ENCODE assay signal across 25 mouse cellular contexts in the genomic region with DNA sequence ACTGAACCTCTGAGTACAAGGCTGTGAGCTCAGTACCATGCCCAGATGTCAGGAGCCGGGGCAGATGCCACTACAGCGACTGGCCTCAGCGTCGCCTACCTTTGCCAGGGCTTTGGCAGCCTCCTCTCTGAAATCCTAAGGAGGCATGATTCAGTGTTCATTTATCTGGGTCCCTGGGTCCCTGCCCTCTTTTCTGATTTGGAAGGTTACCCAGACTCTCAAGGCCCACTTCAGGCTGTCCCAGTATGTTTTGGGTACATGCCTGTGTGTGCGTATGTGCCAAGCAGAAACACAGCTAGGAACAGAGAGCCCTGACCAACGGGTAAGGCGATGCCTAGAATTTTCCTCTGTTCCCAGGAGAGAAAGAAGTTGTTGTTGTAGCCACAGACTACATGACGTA. TPM values are rescaled to one million over a fixed set of nuclear protein-coding genes. Genes with fewer than 3 reads are reported as not detected.
"Had no signal": no experiment of that assay in that cellular context is flagged by ENCODE, and none has a peak within 500 bp of the region (broad histone marks: within the 10 kb centered on the region; RNA-seq: fewer than 3 reads in every experiment).

No protein-coding gene starts in this region.

- H3K4me3 ChIP-seq: limb, embryonic 15.5 days; liver, embryonic 12.5 days; midbrain, embryonic 10.5 days; neural tube, embryonic 12.5 days; stomach, embryonic 15.5 days had no signal

- H3K27ac ChIP-seq: limb, embryonic 15.5 days; liver, embryonic 12.5 days; midbrain, embryonic 10.5 days; neural tube, embryonic 12.5 days; stomach, embryonic 15.5 days had no signal

- H3K4me2 ChIP-seq: limb, embryonic 15.5 days; liver, embryonic 12.5 days; lung, embryonic 14.5 days; neural tube, embryonic 12.5 days; stomach, embryonic 15.5 days had no signal

- DNase-seq: kidney, postnatal 36 days; layer of hippocampus, adult 9-11 months; layer of hippocampus, postnatal 36 days; lung, embryonic 14.5 days; lung, postnatal 10 days; midbrain, embryonic 14.5 days; retina, postnatal 1 day; right cerebral cortex, postnatal 4 days; thymus, adult 2 months; thymus, postnatal 25 days had no signal

- H3K36me3 ChIP-seq: limb, embryonic 15.5 days; liver, embryonic 12.5 days; midbrain, embryonic 10.5 days; neural tube, embryonic 12.5 days; stomach, embryonic 15.5 days had no signal

- H3K27me3 ChIP-seq: limb, embryonic 15.5 days; liver, embryonic 12.5 days; neural tube, embryonic 12.5 days; stomach, embryonic 15.5 days had no signal

- H3K9me3 ChIP-seq: limb, embryonic 15.5 days; liver, embryonic 12.5 days; midbrain, embryonic 10.5 days; neural tube, embryonic 12.5 days; stomach, embryonic 15.5 days had no signal

- H3K4me1 ChIP-seq: limb, embryonic 15.5 days; liver, embryonic 12.5 days; neural tube, embryonic 12.5 days; stomach, embryonic 15.5 days had no signal

RNA-seq across cellular contexts. Expression of a gene that starts 2.5 kb away (rescaled TPM):
- total RNA-seq: layer of hippocampus, adult 18-20 months; layer of hippocampus, postnatal 36 days; left cerebral cortex, adult 8-10 months; left cerebral cortex, postnatal 25 days; megakaryocyte, adult 5-6 weeks; neutrophil, adult 5-6 weeks had no signal
- polyA plus RNA-seq: limb, embryonic 11.5 days; limb, embryonic 15.5 days; liver, embryonic 12.5 days; liver, embryonic 16.5 days; lung, embryonic 14.5 days; midbrain, embryonic 10.5 days; midbrain, embryonic 14.5 days; neural tube, embryonic 12.5 days; spleen, adult 2 months; stomach, embryonic 15.5 days; testis, adult 2 months; thymus, adult 2 months; urinary bladder, adult 2 months had no signal

RNA-seq across cellular contexts. Expression of a gene that starts 7.4 kb away (rescaled TPM):
- total RNA-seq: layer of hippocampus, adult 18-20 months; layer of hippocampus, postnatal 36 days; left cerebral cortex, adult 8-10 months; left cerebral cortex, postnatal 25 days; megakaryocyte, adult 5-6 weeks; neutrophil, adult 5-6 weeks had no signal
- polyA plus RNA-seq: limb, embryonic 11.5 days; limb, embryonic 15.5 days; liver, embryonic 12.5 days; liver, embryonic 16.5 days; midbrain, embryonic 10.5 days; midbrain, embryonic 14.5 days; neural tube, embryonic 12.5 days; spleen, adult 2 months; stomach, embryonic 15.5 days; testis, adult 2 months had no signal

RNA-seq across cellular contexts. Expression of a gene that starts 16.3 kb away (rescaled TPM):
- total RNA-seq: layer of hippocampus, adult 18-20 months; layer of hippocampus, postnatal 36 days; left cerebral cortex, adult 8-10 months; left cerebral cortex, postnatal 25 days; megakaryocyte, adult 5-6 weeks; neutrophil, adult 5-6 weeks had no signal
- polyA plus RNA-seq: limb, embryonic 11.5 days; limb, embryonic 15.5 days; liver, embryonic 12.5 days; liver, embryonic 16.5 days; lung, embryonic 14.5 days; midbrain, embryonic 10.5 days; midbrain, embryonic 14.5 days; neural tube, embryonic 12.5 days; spleen, adult 2 months; stomach, embryonic 15.5 days; testis, adult 2 months had no signal

RNA-seq across cellular contexts. Expression of a gene that starts 22.2 kb away (rescaled TPM):
- total RNA-seq: layer of hippocampus, adult 18-20 months; layer of hippocampus, postnatal 36 days; left cerebral cortex, adult 8-10 months; left cerebral cortex, postnatal 25 days; megakaryocyte, adult 5-6 weeks; neutrophil, adult 5-6 weeks had no signal
- polyA plus RNA-seq: limb, embryonic 11.5 days; limb, embryonic 15.5 days; liver, embryonic 12.5 days; liver, embryonic 16.5 days; lung, embryonic 14.5 days; midbrain, embryonic 10.5 days; midbrain, embryonic 14.5 days; neural tube, embryonic 12.5 days; spleen, adult 2 months; stomach, embryonic 15.5 days; testis, adult 2 months had no signal

RNA-seq across cellular contexts. Expression of a gene that starts 32.4 kb away (rescaled TPM):
- total RNA-seq: neutrophil, adult 5-6 weeks had no signal
